Mouse (Mus musculus) layer of hippocampus, adult 11-12 months (tissue): Measurements from ENCODE around the gene Pgam2.
"Not testable (repeated sequence)": the region's sequence is repeated elsewhere in the genome, so short reads cannot be mapped to it uniquely, and the experiment has no call there.

Experiments used
- DNase-seq: peaks from one replicate; pipeline ENCODE4 v3.0.0; 2022; ENCODE audit warnings: low spot score

Pgam2 gene

DNA sequence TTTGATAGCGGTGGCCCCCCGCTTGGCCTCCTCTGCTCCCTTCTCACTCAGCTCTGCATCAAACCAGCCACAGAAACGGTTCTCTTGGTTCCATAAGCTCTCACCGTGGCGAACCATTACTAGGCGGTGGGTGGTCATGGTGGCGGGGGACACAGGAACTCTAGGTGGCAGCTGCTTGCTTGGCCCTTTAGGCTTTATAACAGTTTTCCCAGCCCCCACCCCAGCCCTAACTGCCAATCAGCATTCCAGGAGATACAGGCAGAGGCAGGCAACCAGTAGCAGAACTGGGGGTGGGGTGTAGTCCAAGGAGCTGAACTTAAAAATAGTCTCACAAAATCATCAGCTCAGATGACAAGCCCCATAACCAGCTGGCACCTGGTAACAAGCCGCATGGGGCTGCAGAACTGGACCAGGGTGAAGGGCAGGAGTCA lies at the start of gene Pgam2:
TSS of gene Pgam2 (minus strand) at position 183 of the 431 bp plus-strand sequence.
- DNase-seq = no peak

- no peak for DNase-seq
Observed at GRCm38 (mm10) chr11:5852314-5852713, 48.8 kb upstream of the Pgam2 start.

DNA sequence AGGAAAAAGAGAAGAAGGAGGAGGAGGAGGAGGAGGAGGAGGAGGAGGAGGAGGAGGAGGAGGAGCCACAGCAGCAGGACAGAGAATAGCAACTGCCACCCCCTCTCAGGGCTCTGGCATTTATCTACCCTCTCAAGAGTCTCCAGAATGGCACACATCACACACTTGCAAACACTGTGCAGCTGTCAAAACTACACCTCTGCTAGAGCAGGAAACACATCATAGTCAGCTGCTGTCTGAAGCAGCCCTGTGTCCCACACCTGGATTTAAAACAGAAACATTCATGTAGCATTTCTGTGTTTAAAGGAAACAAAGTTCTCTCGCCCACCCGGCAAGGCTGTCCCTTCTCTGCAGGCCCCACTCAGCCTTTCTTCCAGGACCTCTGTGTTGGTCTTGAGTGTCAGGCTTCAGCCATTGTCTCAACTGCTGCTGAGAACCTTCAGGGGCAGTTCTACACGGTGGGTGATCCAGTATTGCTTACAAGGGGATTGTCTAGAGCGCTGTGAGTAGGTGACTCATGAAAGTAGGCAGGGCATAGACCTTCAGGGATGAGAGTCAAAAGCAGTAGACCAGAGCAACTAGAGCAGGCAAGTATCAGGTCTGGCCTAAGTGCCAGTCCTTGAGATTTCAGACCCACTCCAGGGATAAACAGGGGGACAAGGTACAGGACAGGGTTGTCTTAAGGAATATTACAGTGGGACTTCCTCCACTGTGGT lies 47.6 kb upstream of the Pgam2 start:
- DNase-seq = no peak

GRCm38 (mm10) chr11:5850452-5850851 lies 46.9 kb upstream of the Pgam2 start:
- DNase-seq = no peak

- no peak for DNase-seq
Observed at GRCm38 (mm10) chr11:5849316-5849715, 45.8 kb upstream of the Pgam2 start.

- DNase-seq = peak; percentile 80
Observed at GRCm38 (mm10) chr11:5848741-5849140, 45.2 kb upstream of the Pgam2 start.

GRCm38 (mm10) chr11:5846639-5847345 lies 43.3 kb upstream of the Pgam2 start:
- DNase-seq = no peak

- DNase-seq = no peak
Observed at GRCm38 (mm10) chr11:5843131-5843530, 39.6 kb upstream of the Pgam2 start.

- no peak for DNase-seq
Observed at GRCm38 (mm10) chr11:5841751-5842150, 38.2 kb upstream of the Pgam2 start.

GRCm38 (mm10) chr11:5840346-5840745 lies 36.8 kb upstream of the Pgam2 start:
- no peak for DNase-seq

GRCm38 (mm10) chr11:5837251-5838246 lies 34.0 kb upstream of the Pgam2 start, which contains the start of gene Polm:
Gene Polm, minus strand, starts transcription at chr11:5838016.
- DNase-seq = peak; percentile 90

- no peak for DNase-seq
Observed at GRCm38 (mm10) chr11:5836126-5836525, 32.6 kb upstream of the Pgam2 start.

DNA sequence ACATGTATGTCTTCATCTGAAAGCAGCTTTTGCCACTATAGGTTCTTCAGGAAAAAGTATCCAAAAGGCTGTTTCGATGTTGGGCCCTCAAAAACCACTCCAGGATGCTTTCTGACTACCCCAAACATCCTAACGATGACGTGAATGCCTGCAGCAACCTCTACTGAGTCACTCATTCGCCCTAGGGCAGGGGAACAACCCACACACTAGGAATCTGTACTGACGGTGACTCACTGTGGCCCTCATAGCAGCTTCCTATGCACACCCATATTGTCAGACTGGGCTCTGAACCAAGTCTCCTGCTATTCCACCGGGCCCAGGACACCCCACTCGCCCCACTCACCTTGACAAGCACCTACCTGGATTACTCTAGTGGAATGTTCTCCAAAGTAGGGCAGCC lies 31.5 kb upstream of the Pgam2 start:
- DNase-seq = no peak

GRCm38 (mm10) chr11:5834506-5834905 lies 31.0 kb upstream of the Pgam2 start:
- no peak for DNase-seq

DNA sequence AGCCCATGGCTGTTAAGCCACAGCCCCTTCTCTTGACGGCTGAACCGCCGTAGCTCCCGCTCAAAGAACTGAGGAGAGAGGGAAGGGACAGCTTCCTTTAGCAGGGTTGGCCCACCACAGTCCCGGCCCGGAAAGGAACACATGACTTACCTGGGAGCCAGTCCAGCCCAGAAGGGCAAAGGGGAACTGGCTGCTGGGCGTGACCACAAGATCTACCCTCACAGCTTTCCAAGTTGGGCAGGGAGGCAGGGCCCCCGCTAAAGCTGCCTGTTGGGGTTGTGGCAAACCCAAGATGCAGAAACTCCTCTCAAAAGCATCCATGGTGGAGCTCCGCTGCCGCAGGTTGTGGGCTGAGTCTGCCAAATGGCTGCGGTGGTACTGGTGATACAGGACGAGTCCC lies 25.8 kb upstream of the Pgam2 start:
- no peak for DNase-seq

GRCm38 (mm10) chr11:5828509-5829191 lies 25.1 kb upstream of the Pgam2 start:
- DNase-seq = no peak

DNA sequence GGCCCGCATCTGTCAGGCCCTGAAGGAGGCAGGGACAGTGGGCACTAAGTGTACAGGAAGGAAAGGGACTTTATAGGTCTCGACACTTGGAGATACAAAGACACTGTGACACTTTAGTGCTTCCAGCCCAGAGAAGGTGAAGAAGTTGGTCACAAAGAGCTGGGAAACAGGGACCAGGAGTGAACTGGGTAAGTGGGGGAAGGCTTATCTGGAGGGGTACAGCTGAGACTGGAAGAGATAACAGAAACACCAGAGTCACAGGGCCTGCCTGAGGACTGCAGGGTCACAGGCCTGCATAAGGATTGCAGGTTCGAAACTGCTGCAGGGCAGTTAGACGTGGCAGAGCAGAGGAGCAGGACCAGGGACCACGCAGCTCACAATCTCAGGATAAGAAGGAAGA lies 24.4 kb upstream of the Pgam2 start:
- DNase-seq = no peak

GRCm38 (mm10) chr11:5825432-5825831 lies 21.9 kb upstream of the Pgam2 start:
- no peak for DNase-seq

DNA sequence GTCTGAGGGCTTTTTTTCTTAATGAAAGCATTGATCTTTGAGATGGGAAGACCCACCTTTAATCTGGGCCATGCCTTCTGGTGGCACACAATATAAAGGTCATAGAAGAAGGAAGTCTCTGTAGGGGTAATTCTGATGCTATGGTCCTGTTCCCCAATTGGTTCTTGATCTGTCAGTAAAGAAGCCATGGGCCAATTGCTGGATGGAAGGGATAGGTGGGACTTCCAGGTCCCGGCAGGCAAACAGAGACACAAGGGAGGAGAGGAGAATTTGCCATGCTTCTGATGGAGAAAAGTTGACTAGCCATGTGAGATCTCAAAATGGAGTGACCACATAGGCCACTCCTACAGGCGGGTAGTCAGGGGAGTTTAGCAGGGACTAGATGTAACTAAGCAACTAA lies 15.7 kb upstream of the Pgam2 start:
- no peak for DNase-seq

GRCm38 (mm10) chr11:5813381-5813780 lies 9.8 kb upstream of the Pgam2 start:
- no peak for DNase-seq

GRCm38 (mm10) chr11:5809487-5809886 lies 6.0 kb upstream of the Pgam2 start:
- not testable (repeated sequence) for DNase-seq

DNA sequence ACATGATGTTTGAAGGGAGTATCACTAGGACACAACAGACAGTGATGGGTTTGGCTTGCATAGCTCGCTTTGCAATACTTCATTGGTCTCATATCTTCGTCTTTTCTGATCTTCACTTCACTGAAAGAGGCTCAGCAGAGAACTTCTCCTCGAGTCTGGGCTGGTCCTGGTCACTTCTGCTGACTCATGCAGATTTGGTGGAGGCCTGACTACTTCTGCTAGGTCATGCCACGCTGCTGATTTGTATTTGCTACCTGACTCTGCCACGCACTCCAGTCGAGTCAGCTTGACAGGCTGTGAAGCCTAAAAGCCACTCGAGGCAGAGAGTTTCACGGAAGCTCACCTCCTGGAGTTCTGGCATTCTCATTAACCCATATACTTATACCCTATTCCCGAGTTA lies 4.4 kb upstream of the Pgam2 start:
- no peak for DNase-seq
